Mouse (Mus musculus) spleen, postnatal 14 days (tissue): ENCODE measurements around the gene Mip.
"Not testable (repeated sequence)": the region's sequence is repeated elsewhere in the genome, so short reads cannot be mapped to it uniquely, and the experiment has no call there.

Experiments
- DNase-seq, 2 experiments: peaks; one replicate each; pipeline ENCODE4 v3.0.0; 2021 to 2022; ENCODE audit warnings: low spot score in 2 of 2

The Mip gene

DNA sequence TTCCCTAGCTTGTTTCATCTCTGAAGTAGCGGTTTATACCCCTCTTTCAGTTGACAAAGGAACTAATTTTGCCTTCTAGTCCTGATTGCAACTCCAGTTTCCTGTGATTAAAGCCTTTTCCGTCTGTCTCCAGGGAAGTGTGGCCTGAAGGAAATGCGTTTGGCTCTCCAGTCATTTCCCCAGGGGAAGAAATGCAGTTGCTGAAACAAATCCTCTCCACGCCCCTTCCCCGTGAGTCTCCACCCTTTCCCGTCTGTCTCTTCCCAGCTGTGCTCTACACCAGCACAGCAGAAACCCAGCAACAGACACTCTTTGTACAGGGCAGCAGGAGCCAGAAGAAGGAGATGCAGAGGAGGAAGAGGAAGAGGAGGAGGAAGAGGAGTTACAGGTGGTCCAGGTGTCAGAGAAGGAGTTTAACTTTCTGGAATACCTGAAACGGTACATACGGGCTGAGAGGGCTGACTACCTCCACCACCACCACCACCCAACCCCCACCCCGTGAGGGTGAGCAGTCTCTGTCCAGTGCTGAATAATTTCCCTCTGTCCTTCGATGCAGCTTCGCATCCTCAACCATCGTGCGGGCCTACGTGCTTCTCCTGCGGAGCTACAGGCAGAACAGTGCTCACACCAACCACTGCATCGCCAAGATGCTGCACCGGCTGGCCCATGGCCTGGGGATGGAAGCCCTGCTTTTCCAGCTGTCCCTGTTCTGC is 21.5 kb downstream of the Mip start:
- no peak for DNase-seq

DNA sequence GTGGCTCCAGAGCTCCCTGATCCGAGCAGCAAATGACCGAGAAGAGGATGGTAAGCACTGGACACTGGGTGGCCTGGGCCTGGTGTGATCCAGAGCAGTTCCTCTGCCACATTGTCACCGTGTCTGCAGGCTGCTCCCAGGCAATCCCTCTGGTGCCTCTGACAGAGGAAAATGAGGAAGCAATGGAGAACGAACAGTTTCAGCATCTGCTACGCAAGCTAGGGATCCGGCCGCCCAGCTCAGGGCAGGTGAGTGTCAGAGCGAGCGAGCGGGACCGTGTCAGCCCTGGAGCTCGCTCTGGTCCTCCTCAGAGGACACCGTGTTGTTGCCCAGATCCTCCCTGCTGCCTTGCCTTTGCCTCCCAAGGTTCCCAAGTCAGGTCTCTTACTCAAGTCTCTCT is 24.9 kb downstream of the Mip start:
- DNase-seq: no peak

DNA sequence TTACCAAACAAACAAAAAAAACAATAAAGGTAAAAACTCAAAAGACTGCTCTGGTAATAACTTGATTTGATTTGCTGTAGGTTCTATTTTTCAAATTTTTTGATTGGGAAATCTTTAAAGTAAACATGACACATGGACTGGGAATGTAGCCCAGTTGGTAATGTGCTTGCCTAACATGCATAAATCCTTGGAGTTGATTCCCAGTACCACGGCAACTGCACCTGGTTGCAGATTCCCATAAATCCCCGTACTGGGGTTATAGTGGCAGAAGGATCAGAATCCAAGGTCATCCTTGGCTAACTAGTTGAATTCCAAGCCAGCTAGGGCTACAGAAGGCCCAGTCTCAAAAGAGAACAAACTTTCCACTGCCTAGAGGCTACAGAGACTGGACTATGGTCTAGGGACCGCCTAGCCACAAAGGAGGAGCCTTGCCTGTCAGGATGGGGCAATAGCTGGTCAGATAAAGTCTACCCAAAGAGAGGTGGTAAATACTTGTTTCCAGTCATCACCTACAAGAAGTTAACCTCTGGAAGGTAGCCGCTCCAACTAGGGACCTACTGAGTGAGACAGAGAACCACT is 28.1 kb downstream of the Mip start, which contains the start of gene Apon:
Gene Apon, plus strand, starts transcription at position 420 of the 579 bp plus-strand sequence.
- DNase-seq: no peak

DNA sequence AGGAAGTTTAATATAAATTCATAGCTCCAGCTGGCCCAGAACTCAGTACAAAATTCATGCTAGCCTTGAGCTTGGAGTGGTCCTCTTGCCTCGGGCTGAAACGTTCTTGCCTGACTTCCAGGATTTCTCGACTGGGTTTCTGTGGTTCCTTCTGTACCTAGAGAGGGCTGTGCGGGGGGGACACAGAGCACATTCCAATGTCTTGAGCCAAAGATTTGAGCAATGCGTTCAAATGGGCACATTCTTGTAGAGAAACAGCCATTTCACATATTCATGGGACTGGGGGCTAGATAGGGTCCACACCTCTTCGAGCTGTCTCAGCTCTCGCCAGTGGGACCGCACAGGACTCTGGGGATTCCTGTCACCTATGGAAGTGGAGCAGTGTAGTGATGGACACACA is 30.3 kb downstream of the Mip start:
- DNase-seq: no peak

DNA sequence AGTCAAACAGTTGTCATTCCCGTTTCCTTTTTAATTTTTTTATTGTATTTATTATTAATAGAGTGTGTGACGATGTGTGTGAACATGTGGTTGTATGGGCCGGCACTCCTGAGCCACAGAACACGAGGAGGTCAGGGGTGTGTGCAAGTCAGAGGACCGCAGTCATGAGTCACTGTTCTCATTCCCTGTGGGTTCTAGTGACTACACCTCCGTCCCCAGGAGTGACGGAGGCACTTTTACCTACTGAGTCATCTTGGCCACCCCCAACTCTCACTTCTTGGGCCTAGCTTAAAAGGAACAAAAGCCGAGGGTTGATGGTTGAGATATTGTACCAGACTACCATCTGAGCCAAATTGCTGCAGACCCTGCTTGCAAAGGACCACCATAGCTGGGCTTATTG is 30.7 kb downstream of the Mip start:
- DNase-seq: no peak

DNA sequence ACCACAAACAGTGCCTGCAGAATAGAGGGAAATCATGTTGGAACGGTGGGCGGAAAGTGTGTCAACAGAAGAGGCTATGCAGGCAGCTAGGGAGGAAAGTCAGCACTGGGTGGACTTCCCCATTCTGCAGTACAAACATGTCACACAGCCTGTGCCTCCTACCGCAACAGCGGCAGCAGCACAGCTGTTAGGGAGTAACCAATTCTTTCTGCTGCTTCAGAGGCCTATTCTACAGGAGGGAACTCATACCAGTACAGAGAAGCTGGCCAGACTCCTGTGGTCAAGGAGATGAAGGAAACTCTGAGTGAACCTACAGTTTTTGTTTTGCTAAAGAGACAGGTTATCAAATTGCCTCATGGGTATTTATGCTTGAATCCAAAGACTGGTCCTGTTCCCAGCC is 33.3 kb downstream of the Mip start:
- peak in 1 of 2 experiments; percentile 32 for DNase-seq

DNA sequence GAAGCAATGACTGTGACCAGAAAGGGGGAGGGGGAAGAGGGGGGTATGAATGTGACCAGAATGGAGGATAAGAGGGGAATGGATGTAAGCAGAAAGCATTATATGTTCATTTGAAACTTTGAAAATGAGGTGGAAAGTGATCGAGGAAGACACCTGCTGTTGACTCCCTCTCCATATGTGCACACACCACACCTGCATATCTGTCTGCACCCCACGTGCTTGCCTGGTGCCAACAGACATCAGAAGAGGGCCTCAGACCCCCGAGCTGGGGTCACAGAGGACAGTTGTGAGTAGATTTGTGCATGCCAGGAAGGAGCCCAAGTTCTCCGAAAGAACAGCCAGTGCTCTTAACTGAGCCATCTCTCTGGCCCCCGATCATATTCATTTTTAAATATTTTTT is 34.3 kb downstream of the Mip start:
- no peak for DNase-seq

DNA sequence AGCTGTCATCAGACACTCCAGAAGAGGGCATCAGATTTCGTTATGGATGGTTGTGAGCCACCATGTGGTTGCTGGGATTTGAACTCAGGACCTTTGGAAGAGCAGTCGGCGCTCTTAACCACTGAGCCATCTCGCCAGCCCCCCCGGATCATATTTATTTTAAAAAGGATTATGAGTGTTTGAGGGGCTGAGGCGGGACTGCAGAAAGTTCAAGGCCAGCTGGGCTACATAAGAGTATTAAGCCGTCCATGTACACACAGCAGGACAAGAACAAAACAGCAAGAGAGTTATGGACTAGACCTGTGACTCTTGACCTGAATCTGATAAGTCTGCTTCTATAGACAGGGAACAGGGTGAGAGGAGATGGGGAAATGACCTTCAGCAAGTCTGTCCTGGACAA is 34.7 kb downstream of the Mip start:
- DNase-seq: not testable (repeated sequence)

DNA sequence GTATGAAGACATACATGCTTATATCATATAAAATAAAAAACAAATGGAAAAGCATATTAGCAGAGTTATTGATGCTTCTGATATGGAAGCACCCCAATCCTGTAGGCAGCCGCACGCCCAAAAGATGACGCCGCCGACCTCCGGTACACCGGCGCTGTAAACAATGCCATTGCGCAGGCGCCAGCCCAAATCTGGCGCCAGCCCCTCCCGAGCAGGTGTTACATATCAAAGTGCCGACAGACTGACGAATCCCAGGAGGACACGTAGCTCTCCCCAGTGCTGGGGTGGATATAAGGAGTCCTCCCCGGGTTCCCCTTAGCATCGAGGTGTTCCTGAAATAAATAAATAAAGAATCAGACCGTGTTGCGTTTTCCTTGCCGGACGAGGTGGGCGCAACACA is 36.7 kb downstream of the Mip start:
- DNase-seq: no peak

DNA sequence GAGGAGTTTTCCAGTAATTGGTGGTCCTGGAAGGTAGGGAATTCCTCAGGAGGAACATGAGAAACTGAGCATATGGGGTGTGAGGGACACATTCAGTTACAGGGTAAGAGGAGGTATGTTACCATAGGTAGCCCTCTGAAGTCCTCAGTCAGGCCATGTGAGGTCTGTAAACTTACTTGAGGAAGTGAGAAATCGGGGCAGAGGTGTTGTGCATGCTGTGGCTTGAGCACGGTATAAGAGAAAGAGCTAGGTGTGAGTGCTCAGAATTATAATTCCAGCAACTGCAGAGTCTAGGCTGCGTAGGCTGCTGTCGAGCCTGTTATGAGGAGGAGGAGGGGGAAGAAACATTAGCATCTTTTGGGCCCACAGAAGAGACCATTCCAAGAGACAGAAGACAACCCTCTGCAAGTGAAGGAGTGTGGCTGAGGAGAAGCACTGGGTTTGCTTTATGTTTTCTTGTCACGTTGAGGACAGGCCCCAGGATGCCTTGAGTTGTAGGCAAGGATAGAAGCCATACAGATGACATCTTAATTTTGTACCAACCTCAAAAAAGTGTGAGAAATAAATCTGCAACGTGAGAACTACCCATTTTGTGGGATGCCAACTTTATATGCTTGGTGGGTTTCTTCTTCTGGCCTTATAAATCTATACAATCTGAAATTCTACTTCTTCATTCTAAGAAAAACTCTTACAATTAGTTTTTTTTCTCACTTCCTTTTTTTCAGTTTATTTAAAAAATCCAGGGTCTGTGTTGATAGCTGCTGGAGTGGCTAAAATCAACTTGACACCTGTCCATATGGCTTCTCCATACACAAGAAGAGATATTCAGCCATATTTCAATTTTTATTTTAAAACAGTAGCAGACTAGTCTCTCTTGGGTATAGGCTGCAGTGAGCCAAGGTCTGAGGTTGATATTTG is 38.0 kb downstream of the Mip start:
- no peak for DNase-seq

DNA sequence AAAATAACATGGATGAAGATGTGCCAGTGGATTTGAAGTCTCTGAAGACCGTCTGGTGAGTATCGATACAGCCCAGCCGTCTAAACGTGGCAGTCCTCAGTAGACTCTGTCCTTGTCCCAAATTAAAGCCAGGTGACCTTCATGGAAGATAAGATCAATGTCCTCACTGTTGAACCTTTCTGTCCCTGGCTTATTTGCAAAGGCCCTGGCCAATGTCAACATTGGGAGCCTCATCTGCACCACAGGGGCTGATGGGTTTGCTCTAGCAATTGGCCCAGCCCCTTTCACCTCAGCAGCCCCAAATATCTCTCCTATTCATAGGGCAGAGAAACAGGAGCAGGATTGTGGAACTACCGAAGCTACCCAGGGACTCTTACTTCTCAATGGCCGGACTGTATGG is 42.7 kb downstream of the Mip start, which contains the start of gene Apof:
Gene Apof, plus strand, starts transcription at position 301 of the 400 bp plus-strand sequence.
- DNase-seq: no peak

DNA sequence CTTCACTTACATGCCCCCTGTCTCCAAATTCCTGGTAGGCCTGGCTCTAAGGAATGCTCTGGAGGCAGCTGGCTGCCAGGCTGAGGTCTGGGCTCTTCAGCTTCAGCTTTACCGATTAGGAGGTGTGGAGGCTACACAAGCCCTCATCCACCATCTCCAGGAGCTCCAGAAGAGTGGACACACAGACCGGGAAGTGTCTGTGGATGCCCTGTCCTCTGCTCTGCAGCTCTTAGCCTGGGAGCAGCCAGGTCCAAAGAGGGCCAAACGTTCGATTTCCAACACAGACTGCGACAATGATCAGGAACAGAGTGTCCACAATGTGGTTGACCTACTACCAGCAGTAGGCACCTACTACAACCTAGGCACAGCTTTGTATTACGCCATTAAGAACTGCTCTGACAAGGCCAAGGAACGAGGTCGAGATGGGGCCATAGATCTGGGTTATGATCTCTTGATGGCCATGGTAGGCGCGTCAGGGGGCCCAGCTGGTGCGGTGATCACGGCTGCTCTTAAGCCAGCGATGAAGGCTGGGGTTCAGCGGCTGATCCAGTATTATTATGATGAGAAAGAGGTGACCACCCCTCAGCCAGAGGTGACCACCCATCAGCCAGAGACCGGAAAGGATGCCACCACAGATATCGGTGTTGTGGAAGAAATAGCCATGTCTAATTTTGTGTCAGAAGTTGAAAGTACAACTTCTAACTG is 43.7 kb downstream of the Mip start:
- no peak for DNase-seq

DNA sequence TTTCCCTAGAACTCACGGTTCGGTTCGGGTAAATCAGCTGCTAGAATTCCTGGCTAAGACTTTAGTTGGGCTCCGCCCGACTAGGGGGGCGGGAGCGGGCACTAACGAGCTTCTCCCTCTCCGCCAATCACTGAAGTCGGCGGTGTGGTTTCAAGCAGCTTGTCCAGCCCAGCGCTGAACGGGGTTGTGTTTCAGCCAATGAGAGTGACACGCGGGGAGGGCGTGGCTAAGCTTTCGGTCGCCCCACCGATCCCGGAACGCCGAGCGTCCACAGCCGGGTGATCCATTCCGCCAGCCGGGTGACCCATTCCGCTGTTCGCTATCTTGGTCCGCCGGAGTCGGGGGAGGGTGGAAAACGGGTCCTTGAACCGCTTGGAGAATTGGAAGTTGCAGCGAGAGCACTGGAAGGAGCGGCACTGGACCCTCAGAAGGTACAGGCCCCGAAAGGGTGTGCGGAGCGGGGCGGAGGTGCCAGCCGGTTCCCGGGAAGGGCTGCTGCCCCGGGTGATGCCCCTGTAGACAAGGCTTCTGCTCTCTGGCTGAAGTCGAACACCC is 44.7 kb downstream of the Mip start, which contains the start of gene Stat2:
Gene Stat2, plus strand, starts transcription at position 273 of the 555 bp plus-strand sequence.
- DNase-seq: peak; percentile 90 to 93

DNA sequence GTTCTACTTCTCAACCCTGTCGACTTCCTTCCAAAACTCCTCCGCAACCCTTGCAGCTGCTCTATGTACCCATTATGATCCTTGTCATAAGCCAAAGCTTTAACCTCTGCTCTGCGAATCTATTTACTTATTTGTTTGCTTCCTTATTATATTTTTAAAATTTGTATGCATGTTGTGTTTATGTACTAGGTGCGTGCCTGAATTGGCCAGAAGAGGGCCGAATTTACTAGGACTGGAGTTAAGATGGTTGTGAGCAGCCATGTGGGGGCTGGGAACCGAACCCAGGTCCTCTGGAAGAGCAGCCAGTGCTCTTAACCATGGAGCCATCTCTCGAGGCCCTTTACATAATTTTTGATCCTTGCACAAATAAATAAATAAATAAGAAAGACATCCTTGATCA is 45.2 kb downstream of the Mip start:
- DNase-seq: no peak

DNA sequence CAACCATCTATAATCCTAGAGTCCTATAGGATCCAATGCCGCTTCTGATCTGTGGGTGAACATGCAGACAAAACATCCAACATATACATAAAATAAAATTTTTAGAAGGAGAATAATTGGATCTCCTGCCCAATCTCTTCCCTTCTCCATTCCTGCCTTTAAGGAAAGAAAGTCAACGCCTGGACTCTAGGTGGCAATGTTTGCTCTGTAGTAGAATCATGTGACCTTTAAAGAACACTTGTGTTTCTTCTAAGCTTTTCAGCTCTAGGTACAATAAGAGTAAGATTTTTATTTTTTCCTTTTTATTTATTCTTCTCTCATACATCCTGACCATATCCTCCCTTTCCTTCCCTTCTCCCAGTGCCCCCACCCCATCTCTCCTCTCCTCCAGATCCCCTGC is 46.2 kb downstream of the Mip start:
- no peak for DNase-seq

DNA sequence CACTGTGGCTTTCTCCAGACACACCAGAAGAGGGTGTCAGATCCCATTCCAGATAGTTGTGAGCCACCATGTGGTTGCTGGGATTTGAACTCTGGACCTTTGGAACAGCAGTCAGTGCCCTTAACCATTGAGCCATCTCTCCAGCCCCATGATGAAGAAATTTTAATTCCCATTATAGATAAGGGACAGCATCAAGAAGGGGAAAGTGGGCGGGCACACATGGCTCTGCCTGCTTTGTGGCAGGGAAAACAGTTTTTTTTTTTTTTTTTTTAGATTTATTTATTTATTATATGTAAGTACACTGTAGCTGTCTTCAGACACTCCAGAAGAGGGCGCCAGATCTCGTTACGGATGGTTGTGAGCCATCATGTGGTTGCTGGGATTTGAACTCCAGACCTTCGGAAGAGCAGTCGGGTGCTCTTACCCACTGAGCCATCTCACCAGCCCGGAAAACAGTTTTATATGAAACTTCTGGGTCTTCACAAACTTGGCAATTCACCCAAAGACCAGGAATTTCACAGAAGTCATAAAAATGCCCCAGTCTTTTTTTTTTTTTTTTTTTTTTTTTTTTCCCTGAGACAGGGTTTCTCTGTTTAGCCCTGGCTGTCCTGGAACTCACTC is 47.3 kb downstream of the Mip start:
- DNase-seq: not testable (repeated sequence)

DNA sequence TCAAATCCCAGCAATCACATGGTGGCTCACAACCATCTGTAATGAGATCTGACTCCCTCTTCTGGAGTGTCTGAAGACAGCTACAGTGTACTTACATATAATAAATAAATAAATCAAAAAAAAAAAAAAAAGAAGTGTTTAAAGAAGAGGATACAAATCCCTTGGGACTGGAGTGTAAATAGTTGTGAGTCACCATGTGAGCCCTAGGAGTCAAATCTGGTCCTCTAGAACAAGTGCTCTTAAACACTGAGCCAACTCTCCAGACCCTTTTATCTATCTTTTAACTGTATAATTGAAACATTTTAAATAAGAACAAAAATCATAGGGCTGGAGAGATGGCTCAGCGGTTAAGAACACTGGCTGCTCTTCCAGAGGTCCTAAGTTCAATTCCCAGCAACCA is 49.7 kb downstream of the Mip start:
- not testable (repeated sequence) for DNase-seq

DNA sequence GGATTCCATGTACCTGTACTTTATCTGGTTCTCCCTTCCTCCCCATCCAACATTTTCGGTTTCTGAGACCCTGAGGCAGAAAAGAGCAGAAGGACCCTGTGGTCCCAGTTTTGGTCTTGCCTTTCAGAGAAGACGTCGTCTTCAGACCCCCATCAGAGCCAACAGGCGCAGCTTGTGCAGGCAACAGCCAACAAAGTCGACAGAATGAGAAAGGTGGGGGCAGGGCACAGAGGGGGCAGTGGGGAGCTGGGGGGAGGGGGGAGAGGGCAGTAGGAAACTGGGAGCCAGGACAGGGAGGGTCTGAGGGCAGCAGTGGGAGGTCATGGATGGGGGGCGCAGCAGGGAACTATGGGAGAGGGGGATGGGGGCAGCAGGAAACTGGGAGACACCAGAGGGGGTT is 52.5 kb downstream of the Mip start:
- DNase-seq: no peak

DNA sequence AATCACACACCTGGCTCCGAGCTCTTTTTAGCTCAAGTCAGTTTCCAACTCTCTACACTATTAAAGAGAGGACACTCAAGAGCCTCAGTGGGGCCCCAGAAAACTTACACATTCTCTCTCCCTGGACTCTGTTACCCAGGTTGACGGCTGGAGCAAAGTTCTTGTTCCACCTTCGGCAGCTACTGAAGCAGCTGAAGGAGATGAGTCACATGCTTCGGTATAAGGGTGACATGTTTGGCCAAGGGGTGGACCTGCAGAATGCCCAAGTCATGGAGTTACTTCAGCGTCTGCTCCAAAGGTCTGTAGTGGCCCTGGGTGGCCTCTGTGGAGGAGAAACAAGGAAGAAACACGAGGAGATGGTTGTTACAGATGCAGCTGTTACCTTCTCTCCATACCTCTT is 55.3 kb downstream of the Mip start:
- DNase-seq: no peak
